Mouse (Mus musculus) CD4-positive, CD25-positive, alpha-beta regulatory T cell, adult 4 months (primary cell): Measurements from ENCODE around the gene Gm20715. TPM values are rescaled to one million over a fixed set of nuclear protein-coding genes. Genes with fewer than 3 reads are reported as not detected.
"Not testable (repeated sequence)": the region's sequence is repeated elsewhere in the genome, so short reads cannot be mapped to it uniquely, and the experiment has no call there.

Experiments used
- ATAC-seq: one replicate; pipeline ENCODE4 v1.8.0; 2017
- polyA plus RNA-seq, 2 experiments: library from polyadenylated mRNA; unstranded; fragments of 100-300 nt; shearing (Covaris generic); gene quantifications; one replicate each; pipeline ENCODE4 v1.2.1; 2017

Gm20715 gene
- polyA plus RNA-seq, 2 experiments from 2014 or later: not detected

DNA sequence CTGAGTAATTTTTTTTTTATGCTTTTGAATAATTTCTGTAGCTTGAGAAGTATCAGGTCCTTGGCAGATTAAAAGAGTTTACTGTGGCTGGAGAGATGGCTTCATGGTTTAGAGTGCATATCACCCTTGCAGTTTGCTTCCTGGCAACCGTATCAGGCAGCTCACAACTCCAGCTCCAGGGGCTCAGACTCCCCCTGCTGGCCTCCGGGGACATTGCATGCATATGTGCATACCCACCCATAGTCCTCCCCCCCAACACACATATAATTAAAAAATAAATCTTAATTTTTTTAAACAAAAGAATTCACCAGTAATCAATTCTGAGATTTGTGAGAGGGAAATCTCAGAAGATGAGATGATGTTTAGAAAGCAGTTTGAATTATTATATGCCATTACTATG, 20.3 kb downstream of the Gm20715 start:
- peak; percentile 77 for ATAC-seq

DNA sequence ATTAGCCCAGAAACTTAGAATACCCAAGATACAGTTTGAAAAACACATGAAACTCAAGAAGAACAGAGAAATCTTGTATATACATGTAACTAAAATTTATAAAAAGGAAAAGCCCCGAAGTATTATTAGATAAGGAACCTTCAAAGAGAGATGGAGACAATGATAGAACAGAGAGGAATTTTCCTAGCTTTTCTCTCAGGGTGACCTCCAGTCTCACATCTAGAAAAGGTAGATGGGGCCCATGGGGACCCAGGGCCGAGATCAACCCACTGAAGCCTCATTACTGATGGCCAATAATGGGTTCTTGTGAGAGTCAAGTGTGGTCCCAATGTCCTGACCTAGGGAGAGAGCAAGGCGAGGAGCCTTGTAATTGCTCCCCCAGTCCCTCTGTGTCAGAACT, 28.3 kb downstream of the Gm20715 start, which contains the start of gene Olfr1344:
Gene Olfr1344, plus strand, starts transcription at position 301 of the 400 bp plus-strand sequence.
- ATAC-seq: no peak

DNA sequence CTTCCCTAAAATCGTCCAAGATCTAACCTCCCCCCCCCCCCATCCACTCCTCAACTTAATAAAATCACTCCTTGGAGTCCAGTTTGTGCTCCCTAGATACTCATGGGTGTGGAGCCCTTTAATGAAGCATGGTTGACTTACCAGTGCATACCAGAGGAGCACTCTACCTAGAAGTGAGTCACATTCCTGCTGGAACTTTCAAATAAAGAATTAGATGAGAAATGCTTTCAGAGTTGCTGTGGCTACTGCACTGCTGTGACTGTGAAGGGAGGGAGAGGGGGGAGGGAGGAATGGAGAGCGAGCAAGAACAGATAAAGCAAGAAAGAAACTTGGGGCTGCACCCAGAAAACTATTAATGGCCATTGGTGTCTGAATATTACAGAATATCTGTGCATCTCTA, 31.1 kb downstream of the Gm20715 start:
- no peak for ATAC-seq

DNA sequence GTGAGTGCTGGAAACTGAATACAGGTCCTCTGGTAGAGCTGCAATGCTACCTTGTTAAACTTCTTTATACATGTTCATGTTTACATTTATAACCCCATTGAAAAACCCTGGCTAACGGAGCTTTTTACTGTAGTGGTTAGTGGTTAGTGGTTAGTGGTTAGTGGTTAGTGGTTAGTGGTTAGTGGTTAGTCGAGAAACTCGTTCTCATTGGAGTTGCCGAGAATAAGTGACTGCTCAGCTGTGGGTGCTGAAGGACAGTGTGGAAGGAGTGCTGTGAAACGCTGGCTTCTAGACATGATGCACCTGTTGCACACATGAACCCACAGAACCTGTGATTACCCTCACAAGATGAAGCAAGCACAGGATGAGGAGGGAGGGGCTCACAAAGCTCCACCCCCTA, 37.7 kb downstream of the Gm20715 start:
- ATAC-seq: no peak

DNA sequence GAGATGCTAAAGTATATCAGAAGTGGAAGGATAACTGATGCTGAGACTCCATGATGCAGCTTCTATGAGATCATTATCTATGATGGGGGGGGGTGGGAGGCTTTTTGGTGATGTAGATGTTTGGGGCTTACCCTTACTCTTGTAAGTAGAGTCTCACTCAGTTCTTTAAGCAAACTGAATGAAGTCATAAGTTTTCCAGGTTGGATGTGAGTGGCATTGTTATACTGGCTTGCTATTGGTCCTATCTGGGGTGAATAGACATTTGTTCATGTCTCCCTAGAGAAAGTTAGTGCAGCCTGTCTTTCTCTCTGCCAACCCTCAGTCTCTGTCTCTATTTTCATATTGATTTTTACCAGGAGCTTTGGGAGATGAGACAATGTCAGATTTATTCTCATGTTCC, 45.8 kb downstream of the Gm20715 start, which contains the start of gene Olfr1336:
Gene Olfr1336, plus strand, starts transcription at position 301 of the 400 bp plus-strand sequence.
- ATAC-seq: no peak

DNA sequence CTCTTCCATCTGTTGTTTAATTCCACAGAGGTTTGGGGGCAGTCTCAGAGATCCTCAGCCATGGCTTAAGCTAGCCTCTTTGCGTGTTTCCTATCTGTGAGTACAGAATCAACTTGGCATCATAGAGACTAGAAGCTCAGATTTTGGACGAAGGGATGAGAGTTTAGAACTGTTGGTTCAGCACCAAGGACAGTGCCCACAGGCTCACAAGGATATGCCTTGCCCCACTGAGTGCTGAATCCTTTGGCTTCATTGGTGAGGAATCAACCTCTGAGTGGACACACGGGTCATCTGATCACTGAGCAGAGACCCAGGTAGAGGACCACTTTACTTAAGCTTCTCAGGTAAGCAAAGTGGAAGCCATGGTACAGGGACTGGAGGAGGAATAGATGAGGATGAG, 46.3 kb downstream of the Gm20715 start:
- no peak for ATAC-seq

DNA sequence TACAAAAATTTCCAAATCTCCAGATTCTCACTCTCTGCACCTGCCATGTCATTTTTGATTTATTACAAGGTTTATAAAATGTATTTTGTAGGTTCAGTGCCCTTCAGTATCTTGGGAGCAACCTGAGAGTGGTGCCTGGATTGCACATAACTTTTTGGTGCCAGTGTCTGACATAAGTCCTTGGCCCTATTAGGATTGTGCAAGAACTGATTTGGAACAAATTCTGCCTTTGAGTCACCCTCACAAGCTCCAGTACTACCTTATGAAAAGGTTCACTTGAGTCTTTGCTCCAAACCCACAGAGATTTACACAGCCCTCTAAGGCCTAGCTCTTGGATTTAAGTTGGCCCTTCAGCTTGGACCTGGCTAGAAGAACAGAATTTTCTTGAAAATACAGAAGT, 56.9 kb downstream of the Gm20715 start, which contains the start of gene Olfr1346:
Gene Olfr1346, plus strand, starts transcription at position 151 of the 400 bp plus-strand sequence.
- no peak for ATAC-seq

DNA sequence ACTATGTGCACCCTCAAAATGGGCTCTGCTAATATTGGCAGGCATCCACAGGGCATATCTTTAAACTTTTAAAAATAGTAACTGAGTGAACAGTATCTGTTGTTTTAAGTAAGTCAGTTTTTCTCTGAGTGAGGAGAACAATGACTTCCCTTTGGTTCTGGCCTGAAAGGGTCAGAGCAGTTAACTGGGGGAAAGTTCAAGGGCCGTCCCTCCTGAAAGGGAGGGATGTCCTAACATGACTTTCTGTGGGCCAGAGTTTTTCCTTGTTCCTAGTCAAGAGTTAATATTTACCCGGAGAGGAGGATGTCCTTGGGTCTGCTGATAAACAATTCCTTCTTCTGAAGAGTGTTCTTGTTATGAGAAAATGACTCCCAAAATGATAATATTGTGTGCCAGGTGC, 67.6 kb downstream of the Gm20715 start:
- ATAC-seq: not testable (repeated sequence)

DNA sequence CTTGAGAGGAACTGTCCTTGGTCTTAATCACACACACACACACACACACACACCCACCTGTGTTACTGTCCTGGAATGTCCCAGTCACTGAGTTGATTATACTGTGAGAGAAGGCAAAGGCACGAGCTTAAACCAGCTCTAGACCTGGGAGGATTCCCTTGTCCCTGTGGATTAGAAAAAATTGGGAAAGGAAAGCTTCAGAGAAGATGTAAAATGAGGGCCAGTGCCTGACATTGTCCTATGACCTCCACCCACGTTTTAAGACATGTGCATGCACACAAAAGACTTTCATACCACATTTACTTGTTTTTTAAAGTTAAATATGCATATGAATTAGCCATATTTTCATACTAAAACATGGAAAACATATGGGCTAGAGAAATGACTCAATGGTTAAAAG, 76.8 kb downstream of the Gm20715 start, which contains the start of gene Olfr5:
Gene Olfr5, minus strand, starts transcription at position 101 of the 400 bp plus-strand sequence.
- no peak for ATAC-seq

Other genes starting within 250 kb of the Gm20715 start
- 10 to 100 TPM in 1 of 2 experiments, 1 to 10 TPM in 1; 5.6 to 10.6 TPM for gene Zfp444, start 238.1 kb upstream of the Gm20715 start, polyA plus RNA-seq
- gene Galp, start 213.2 kb upstream of the Gm20715 start, polyA plus RNA-seq: not detected
- gene Zscan5b, start 188.0 kb upstream of the Gm20715 start, polyA plus RNA-seq: not detected
- not detected for gene Epp13, start 157.6 kb upstream of the Gm20715 start, polyA plus RNA-seq
- 1 to 10 TPM; 6.4 to 7.6 TPM for gene Zfp667, start 123.7 kb upstream of the Gm20715 start, polyA plus RNA-seq
- 1 to 10 TPM in 1 of 2 experiments, under 1 TPM in 1; 0.94 to 1.4 TPM for gene Zfp583, start 79.0 kb upstream of the Gm20715 start, polyA plus RNA-seq
- under 1 TPM; 0.11 to 0.39 TPM for gene Gm3854, start 66.5 kb upstream of the Gm20715 start, polyA plus RNA-seq
- 1 to 10 TPM; 4.0 to 5.1 TPM for gene Zfp78, start 47.0 kb upstream of the Gm20715 start, polyA plus RNA-seq
- gene Zfp28, start 27.0 kb upstream of the Gm20715 start, polyA plus RNA-seq: 1 to 10 TPM; 4.0 to 5.5 TPM
- gene Smim17, start 11.6 kb upstream of the Gm20715 start, polyA plus RNA-seq: not detected
- gene Olfr1344, start 28.4 kb downstream of the Gm20715 start, polyA plus RNA-seq: not detected
- gene Olfr1336, start 45.9 kb downstream of the Gm20715 start, polyA plus RNA-seq: under 1 TPM in 1 of 2 experiments, not detected in 1; 0.05 TPM
- not detected for gene Olfr1346, start 56.8 kb downstream of the Gm20715 start, polyA plus RNA-seq
- gene Olfr5, start 76.7 kb downstream of the Gm20715 start, polyA plus RNA-seq: not detected
- not detected for gene Olfr1347, start 89.5 kb downstream of the Gm20715 start, polyA plus RNA-seq
- gene Olfr1348, start 98.5 kb downstream of the Gm20715 start, polyA plus RNA-seq: not detected
- under 1 TPM in 1 of 2 experiments, not detected in 1; 0.09 TPM for gene Olfr1349, start 112.7 kb downstream of the Gm20715 start, polyA plus RNA-seq
- not detected for gene Olfr1350, start 154.6 kb downstream of the Gm20715 start, polyA plus RNA-seq